In the genomic region with DNA sequence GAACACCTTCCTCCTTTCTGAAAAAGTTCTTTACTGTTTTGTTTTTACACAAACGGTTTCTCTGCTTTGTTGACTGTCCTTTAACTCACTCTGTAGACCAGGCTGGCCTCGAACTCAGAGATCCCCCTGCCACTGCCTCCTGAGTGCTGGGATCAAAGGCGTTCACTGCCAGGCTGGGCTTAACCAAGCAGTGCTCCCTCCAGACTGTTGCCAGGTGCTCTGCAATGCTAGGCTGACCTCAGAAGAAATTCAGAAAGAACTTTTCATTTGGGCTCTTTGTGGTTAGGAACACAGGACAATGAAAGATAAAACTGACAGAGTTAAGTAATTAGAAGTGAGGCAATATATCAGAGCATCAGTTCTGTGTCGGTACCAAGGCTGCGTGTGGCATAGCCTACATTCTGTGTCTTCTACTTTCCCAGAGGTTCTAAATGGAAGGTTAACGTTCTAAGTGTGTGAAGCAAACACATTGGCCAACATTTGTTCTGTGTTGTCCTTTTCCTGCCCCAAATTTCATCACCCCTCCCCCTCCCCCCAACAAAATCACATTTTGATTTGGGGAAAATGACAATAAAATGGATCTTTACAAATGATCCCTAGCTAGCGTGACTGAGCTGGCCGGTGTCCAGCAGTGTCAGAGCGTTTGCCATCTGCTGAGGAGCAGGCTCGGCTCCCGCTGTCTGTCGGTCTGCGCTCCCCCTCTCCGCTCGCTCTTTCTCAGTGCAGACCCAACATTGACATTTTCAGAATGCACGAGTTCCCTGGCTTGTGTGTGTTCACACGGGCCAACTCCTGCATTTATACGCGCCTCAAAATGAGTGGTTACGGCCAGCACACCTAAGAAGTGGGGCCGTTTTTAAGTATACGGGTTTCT, we compare ENCODE assay signal across 10 mouse cellular contexts. TPM values are rescaled to one million over a fixed set of nuclear protein-coding genes. Genes with fewer than 3 reads are reported as not detected.
DNase-seq lines count a peak whose midpoint lies in the region; ATAC-seq lines count a peak whose summit lies in the region.
"Had no signal": no experiment of that assay in that cellular context is flagged by ENCODE, and none has a peak within 500 bp of the region (broad histone marks: within the 10 kb centered on the region; RNA-seq: fewer than 3 reads in every experiment).

No protein-coding gene starts in this region.

- no peaks in the 10 kb centered on the region for H3K27me3 ChIP-seq in kidney, embryonic 15.5 days
- H3K27me3 ChIP-seq in forebrain, embryonic 15.5 days = no peaks in the 10 kb centered on the region
- H3K27me3 ChIP-seq in intestine, embryonic 14.5 days (replicated peaks; ENCODE audit: control insufficient read depth, insufficient read depth, low read length) = no peaks in the 10 kb centered on the region
- H3K27me3 ChIP-seq in lung, embryonic 16.5 days (ENCODE audit: control insufficient read depth, insufficient read depth, low read depth, low read length) = no peaks in the 10 kb centered on the region

- peaks cover 18% of the 10 kb centered on the region for H3K4me1 ChIP-seq in kidney, embryonic 15.5 days
- H3K4me1 ChIP-seq in forebrain, embryonic 15.5 days = peaks cover 39% of the 10 kb centered on the region
- peaks cover 27% of the 10 kb centered on the region for H3K4me1 ChIP-seq in intestine, embryonic 14.5 days (replicated peaks; ENCODE audit: control insufficient read depth, insufficient read depth, low read length)
- H3K4me1 ChIP-seq in lung, embryonic 16.5 days (replicated peaks; ENCODE audit: control insufficient read depth, insufficient read depth, low read length) = peaks cover 15% of the 10 kb centered on the region; the same call in 1 of the 2 replicates

- 0 out of 2 replicates have a peak, but pooled peaks cover 10% of the 10 kb centered on the region for H3K36me3 ChIP-seq in kidney, embryonic 15.5 days
- no peaks in the 10 kb centered on the region for H3K36me3 ChIP-seq in forebrain, embryonic 15.5 days
- H3K36me3 ChIP-seq in intestine, embryonic 14.5 days (ENCODE audit: control insufficient read depth, insufficient read depth, low read length) = no peaks in the 10 kb centered on the region
- no peaks in the 10 kb centered on the region for H3K36me3 ChIP-seq in lung, embryonic 16.5 days (ENCODE audit: control insufficient read depth, insufficient read depth, low read length)

- WGBS in kidney, embryonic 15.5 days = 62% methylated on average over 22 of the region's 22 CpGs
- WGBS in forebrain, embryonic 15.5 days = 24% methylated on average over 22 of the region's 22 CpGs
- WGBS in intestine, embryonic 14.5 days = 54% methylated on average over 22 of the region's 22 CpGs
- WGBS in lung, embryonic 16.5 days = 51% methylated on average over 22 of the region's 22 CpGs

- no peak overlapping the region for H3K4me2 ChIP-seq in kidney, embryonic 15.5 days
- H3K4me2 ChIP-seq in forebrain, embryonic 15.5 days (replicated peaks) = peak overlapping the region; percentile 42
- H3K4me2 ChIP-seq in intestine, embryonic 14.5 days (ENCODE audit: low read length) = peak overlapping the region; percentile 33
- peak overlapping the region; percentile 49 for H3K4me2 ChIP-seq in lung, embryonic 16.5 days (ENCODE audit: low read depth, low read length)

- peak; percentile 57 for DNase-seq in kidney, adult 9 months
- peak; percentile 79 for DNase-seq in adrenal gland, postnatal 25 days
- no peak for DNase-seq in intestine, embryonic 14.5 days (ENCODE audit: low spot score)
- DNase-seq in thymus, postnatal 36 days = no peak
- no peak for DNase-seq in embryo, embryonic 11 days

- no peaks in the 10 kb centered on the region for H3K9me3 ChIP-seq in kidney, embryonic 15.5 days (replicated peaks)
- no peaks in the 10 kb centered on the region for H3K9me3 ChIP-seq in forebrain, embryonic 15.5 days
- H3K9me3 ChIP-seq in intestine, embryonic 14.5 days (ENCODE audit: control insufficient read depth, low read length) = no peaks in the 10 kb centered on the region
- H3K9me3 ChIP-seq in lung, embryonic 16.5 days (ENCODE audit: control insufficient read depth, low read length) = no peaks in the 10 kb centered on the region

- H3K4me3 ChIP-seq in kidney, embryonic 15.5 days (replicated peaks) = no peak overlapping the region
- peak overlapping the region; percentile 23 for H3K4me3 ChIP-seq in forebrain, embryonic 15.5 days
- H3K4me3 ChIP-seq in intestine, embryonic 14.5 days (ENCODE audit: low read depth, low read length) = no peak overlapping the region
- H3K4me3 ChIP-seq in lung, embryonic 16.5 days (ENCODE audit: low read length) = peak overlapping the region; percentile 28

- no peak for ATAC-seq in kidney, embryonic 15.5 days (replicated peaks; ENCODE audit: low FRiP score)
- ATAC-seq in forebrain, embryonic 15.5 days (replicated peaks) = peak; percentile 81
- ATAC-seq in intestine, embryonic 14.5 days (replicated peaks; ENCODE audit: low FRiP score, low TSS enrichment, low read depth) = peak; percentile 59; the same call in 1 of the 2 replicates
- ATAC-seq in lung, embryonic 16.5 days (ENCODE audit: low read depth) = 0 out of 2 replicates have a peak, but pooled peaks have one; percentile 31

- H3K27ac ChIP-seq in kidney, embryonic 15.5 days = no peak overlapping the region; the same call in 1 of the 2 replicates
- H3K27ac ChIP-seq in forebrain, embryonic 15.5 days (replicated peaks) = peak overlapping the region; percentile 81
- peak overlapping the region; percentile 47 for H3K27ac ChIP-seq in intestine, embryonic 14.5 days (ENCODE audit: low read depth)
- H3K27ac ChIP-seq in lung, embryonic 16.5 days (ENCODE audit: low read length) = peak overlapping the region; percentile 47

- no peak overlapping the region for H3K9ac ChIP-seq in kidney, embryonic 15.5 days
- 0 out of 2 replicates have a peak overlapping the region, but pooled peaks have one; percentile 4 for H3K9ac ChIP-seq in forebrain, embryonic 15.5 days (replicated peaks)
- H3K9ac ChIP-seq in intestine, embryonic 14.5 days (ENCODE audit: low read length) = no peak overlapping the region
- H3K9ac ChIP-seq in lung, embryonic 16.5 days (ENCODE audit: low read length) = peak overlapping the region; percentile 39

RNA-seq across cellular contexts. Expression of a gene that starts 12.2 kb away (rescaled TPM):
- not detected in 2 replicates for polyA plus RNA-seq in kidney, embryonic 15.5 days (2015; fragmentation: Nextera tagmentation; extraction: Ambion mirVana)
- not detected in 2 replicates for total RNA-seq in adrenal gland, postnatal 25 days (2021)
- polyA plus RNA-seq in forebrain, embryonic 15.5 days (2015; fragmentation: Nextera tagmentation; extraction: Ambion mirVana) = not detected in 2 replicates
- polyA plus RNA-seq in intestine, embryonic 14.5 days (2014; fragmentation: Nextera tagmentation; extraction: Ambion mirVana) = 2.2 TPM in 1 of 2 replicates, not detected in the other
- 3.8 TPM in 1 of 2 replicates, not detected in the other for polyA plus RNA-seq in lung, embryonic 16.5 days (2015; fragmentation: Nextera tagmentation; extraction: Ambion mirVana)
- total RNA-seq: neutrophil, adult 5-6 weeks had no signal
- polyA plus RNA-seq: frontal cortex, adult 2 months had no signal

RNA-seq across cellular contexts. Expression of a gene that starts 31.0 kb away (rescaled TPM):
- 40.6 and 45.1 TPM in 2 replicates for polyA plus RNA-seq in kidney, embryonic 15.5 days (2015; fragmentation: Nextera tagmentation; extraction: Ambion mirVana)
- 44.9 and 49.6 TPM in 2 replicates for total RNA-seq in adrenal gland, postnatal 25 days (2021)
- polyA plus RNA-seq in forebrain, embryonic 15.5 days (2015; fragmentation: Nextera tagmentation; extraction: Ambion mirVana) = 41.0 and 42.3 TPM in 2 replicates
- polyA plus RNA-seq in intestine, embryonic 14.5 days (2014; fragmentation: Nextera tagmentation; extraction: Ambion mirVana) = 43.8 and 43.9 TPM in 2 replicates
- polyA plus RNA-seq in lung, embryonic 16.5 days (2015; fragmentation: Nextera tagmentation; extraction: Ambion mirVana) = 35.5 and 42.3 TPM in 2 replicates

RNA-seq across cellular contexts. Expression of a gene that starts 49.1 kb away (rescaled TPM):
- polyA plus RNA-seq in kidney, embryonic 15.5 days (2015; fragmentation: Nextera tagmentation; extraction: Ambion mirVana) = 37.3 and 40.2 TPM in 2 replicates
- total RNA-seq in adrenal gland, postnatal 25 days (2021) = 33.6 and 40.2 TPM in 2 replicates
- 62.0 and 68.4 TPM in 2 replicates for polyA plus RNA-seq in forebrain, embryonic 15.5 days (2015; fragmentation: Nextera tagmentation; extraction: Ambion mirVana)
- polyA plus RNA-seq in intestine, embryonic 14.5 days (2014; fragmentation: Nextera tagmentation; extraction: Ambion mirVana) = 30.4 and 37.5 TPM in 2 replicates
- polyA plus RNA-seq in lung, embryonic 16.5 days (2015; fragmentation: Nextera tagmentation; extraction: Ambion mirVana) = 20.2 and 22.6 TPM in 2 replicates

Comparison
In these comparisons a context has a peak if more than half of its experiments do, and no peak if none do; other contexts are left out.
1. DNase-seq: peak in kidney, adult 9 months (single experiment) and adrenal gland, postnatal 25 days (single experiment); none in intestine, embryonic 14.5 days (single experiment), thymus, postnatal 36 days (0 of 2) and embryo, embryonic 11 days (single experiment).
2. H3K4me3 ChIP-seq: peak in forebrain, embryonic 15.5 days (single experiment) and lung, embryonic 16.5 days (single experiment); none in kidney, embryonic 15.5 days (single experiment) and intestine, embryonic 14.5 days (single experiment).
3. H3K9ac ChIP-seq: peak in forebrain, embryonic 15.5 days (single experiment) and lung, embryonic 16.5 days (single experiment); none in kidney, embryonic 15.5 days (single experiment) and intestine, embryonic 14.5 days (single experiment).